Mouse (Mus musculus): ENCODE measurements around the gene Aph1b. TPM values are rescaled to one million over a fixed set of nuclear protein-coding genes. Genes with fewer than 3 reads are reported as not detected.
"Not testable (repeated sequence)": the region's sequence is repeated elsewhere in the genome, so short reads cannot be mapped to it uniquely, and the experiment has no call there.

Aph1b gene
- polyA plus RNA-seq, 1 experiment from 2014 or later = 3.2 TPM

- no peaks in the 10 kb centered on the region for H3K4me1 ChIP-seq (replicated peaks; ENCODE audit: control insufficient read depth, insufficient read depth, low read length)
- H3K4me3 ChIP-seq (ENCODE audit: low read depth, low read length) = no peak overlapping the region
- no peaks in the 10 kb centered on the region for H3K9me3 ChIP-seq (ENCODE audit: control insufficient read depth, low read length)
- H3K9ac ChIP-seq (ENCODE audit: low read depth, low read length) = no peak overlapping the region
- DNase-seq (ENCODE audit: low spot score) = no peak
- WGBS = 42% methylated on average over 2 of the region's 2 CpGs
- no peaks in the 10 kb centered on the region for H3K36me3 ChIP-seq (ENCODE audit: control insufficient read depth, insufficient read depth, low read length)
- no peak overlapping the region for H3K27ac ChIP-seq (ENCODE audit: low read depth, low read length)
- H3K27me3 ChIP-seq (replicated peaks; ENCODE audit: control insufficient read depth, insufficient read depth, low read length) = no peaks in the 10 kb centered on the region; the same call in 1 of the 2 replicates
- no peak for ATAC-seq (replicated peaks; ENCODE audit: low FRiP score)
- no peak overlapping the region for H3K4me2 ChIP-seq
Measured at GRCm38 (mm10) chr9:66813392-66813791, 18.1 kb upstream of the Aph1b start.

GRCm38 (mm10) chr9:66805951-66806350, 10.7 kb upstream of the Aph1b start:
- not testable (repeated sequence) for H3K9ac ChIP-seq (ENCODE audit: low read depth, low read length); DNase-seq (ENCODE audit: low spot score); ATAC-seq (replicated peaks; ENCODE audit: low FRiP score); H3K27ac ChIP-seq (ENCODE audit: low read depth, low read length); H3K9me3 ChIP-seq (ENCODE audit: control insufficient read depth, low read length); H3K4me1 ChIP-seq (replicated peaks; ENCODE audit: control insufficient read depth, insufficient read depth, low read length); H3K36me3 ChIP-seq (ENCODE audit: control insufficient read depth, insufficient read depth, low read length); H3K4me3 ChIP-seq (ENCODE audit: low read depth, low read length)
- Histone ChIP-seq H3K4me2 (peak overlapping the region; percentile 56), H3K27me3 (replicated peaks; ENCODE audit: control insufficient read depth, insufficient read depth, low read length) (peaks cover 30% of the 10 kb centered on the region)
- WGBS = 3% methylated on average over 30 of the region's 37 CpGs

- 26% methylated on average over 12 of the region's 12 CpGs for WGBS
- ATAC-seq (replicated peaks; ENCODE audit: low FRiP score) = no peak
Measured at GRCm38 (mm10) chr9:66801947-66802346, 6.7 kb upstream of the Aph1b start.

GRCm38 (mm10) chr9:66796739-66797138, 1.4 kb upstream of the Aph1b start, which contains the start of gene Gm10647:
Gm10647 (plus strand) TSS chr9:66797039.
- Histone ChIP-seq H3K9ac (ENCODE audit: low read depth, low read length) (peak within 1 kb of the TSS; percentile 43; the same call in 1 of the 2 replicates), H3K27ac (ENCODE audit: low read depth, low read length) (no peak within 1 kb of the TSS)
- 79% methylated on average over 5 of the region's 5 CpGs for WGBS

More at GRCm38 (mm10) chr9:66801947-66802346, 6.7 kb upstream of the Aph1b start:
- no peak overlapping the region for H3K27ac ChIP-seq (ENCODE audit: low read depth, low read length)
- no peak for DNase-seq (ENCODE audit: low spot score)
- no peak overlapping the region for H3K9ac ChIP-seq (ENCODE audit: low read depth, low read length)
- H3K4me3 ChIP-seq (ENCODE audit: low read depth, low read length) = peak overlapping the region; percentile 17; the same call in 1 of the 2 replicates
- peak overlapping the region; percentile 48 for H3K4me2 ChIP-seq
- no peaks in the 10 kb centered on the region for H3K9me3 ChIP-seq (ENCODE audit: control insufficient read depth, low read length)
- no peaks in the 10 kb centered on the region for H3K36me3 ChIP-seq (ENCODE audit: control insufficient read depth, insufficient read depth, low read length)
- peaks cover 22% of the 10 kb centered on the region for H3K27me3 ChIP-seq (replicated peaks; ENCODE audit: control insufficient read depth, insufficient read depth, low read length)
- H3K4me1 ChIP-seq (replicated peaks; ENCODE audit: control insufficient read depth, insufficient read depth, low read length) = peaks cover 5% of the 10 kb centered on the region; the same call in 1 of the 2 replicates

GRCm38 (mm10) chr9:66794629-66795463, 444 bp downstream of the Aph1b start:
- Histone ChIP-seq H3K36me3 (ENCODE audit: control insufficient read depth, insufficient read depth, low read length) (no peaks in the 10 kb centered on the region), H3K4me2 (peak overlapping the region; percentile 98), H3K9ac (ENCODE audit: low read depth, low read length) (peak overlapping the region; percentile 43), H3K4me1 (replicated peaks; ENCODE audit: control insufficient read depth, insufficient read depth, low read length) (peaks cover 6% of the 10 kb centered on the region; the same call in 1 of the 2 replicates), H3K27me3 (replicated peaks; ENCODE audit: control insufficient read depth, insufficient read depth, low read length) (no peaks in the 10 kb centered on the region), H3K4me3 (ENCODE audit: low read depth, low read length) (peak overlapping the region; percentile 65), H3K9me3 (ENCODE audit: control insufficient read depth, low read length) (no peaks in the 10 kb centered on the region), H3K27ac (ENCODE audit: low read depth, low read length) (peak overlapping the region; percentile 73; the same call in 1 of the 2 replicates)
- DNase-seq (ENCODE audit: low spot score) (no peak), ATAC-seq (replicated peaks; ENCODE audit: low FRiP score) (no peak; the same call in 1 of the 2 replicates)
- WGBS = 3% methylated on average over 43 of the region's 43 CpGs

More at GRCm38 (mm10) chr9:66796739-66797138, 1.4 kb upstream of the Aph1b start, which contains the start of gene Gm10647:
- H3K27me3 ChIP-seq (replicated peaks; ENCODE audit: control insufficient read depth, insufficient read depth, low read length) = no peaks in the 10 kb centered on the region; the same call in 1 of the 2 replicates
- H3K4me3 ChIP-seq (ENCODE audit: low read depth, low read length) = peak within 1 kb of the TSS; percentile 65
- peaks cover 6% of the 10 kb centered on the region; the same call in 1 of the 2 replicates for H3K4me1 ChIP-seq (replicated peaks; ENCODE audit: control insufficient read depth, insufficient read depth, low read length)
- DNase-seq (ENCODE audit: low spot score) (no peak), ATAC-seq (replicated peaks; ENCODE audit: low FRiP score) (no peak)
- peak within 1 kb of the TSS; percentile 98 for H3K4me2 ChIP-seq
- no peaks in the 10 kb centered on the region for H3K36me3 ChIP-seq (ENCODE audit: control insufficient read depth, insufficient read depth, low read length)
- no peaks in the 10 kb centered on the region for H3K9me3 ChIP-seq (ENCODE audit: control insufficient read depth, low read length)

- Histone ChIP-seq H3K9ac (ENCODE audit: low read depth, low read length) (no peak overlapping the region), H3K27ac (ENCODE audit: low read depth, low read length) (no peak overlapping the region), H3K4me1 (replicated peaks; ENCODE audit: control insufficient read depth, insufficient read depth, low read length) (no peaks in the 10 kb centered on the region), H3K27me3 (replicated peaks; ENCODE audit: control insufficient read depth, insufficient read depth, low read length) (no peaks in the 10 kb centered on the region), H3K4me2 (no peak overlapping the region), H3K36me3 (ENCODE audit: control insufficient read depth, insufficient read depth, low read length) (no peaks in the 10 kb centered on the region), H3K9me3 (ENCODE audit: control insufficient read depth, low read length) (no peaks in the 10 kb centered on the region), H3K4me3 (ENCODE audit: low read depth, low read length) (no peak overlapping the region)
- no peak for DNase-seq (ENCODE audit: low spot score)
- 17% methylated on average over 2 of the region's 2 CpGs for WGBS
- no peak for ATAC-seq (replicated peaks; ENCODE audit: low FRiP score)
Measured at GRCm38 (mm10) chr9:66787821-66788220, 7.5 kb downstream of the Aph1b start.

- not testable (repeated sequence) for H3K9ac ChIP-seq (ENCODE audit: low read depth, low read length); ATAC-seq (replicated peaks; ENCODE audit: low FRiP score); H3K4me3 ChIP-seq (ENCODE audit: low read depth, low read length); H3K27ac ChIP-seq (ENCODE audit: low read depth, low read length); H3K4me1 ChIP-seq (replicated peaks; ENCODE audit: control insufficient read depth, insufficient read depth, low read length); H3K36me3 ChIP-seq (ENCODE audit: control insufficient read depth, insufficient read depth, low read length); H3K4me2 ChIP-seq; H3K27me3 ChIP-seq (replicated peaks; ENCODE audit: control insufficient read depth, insufficient read depth, low read length); DNase-seq (ENCODE audit: low spot score); H3K9me3 ChIP-seq (ENCODE audit: control insufficient read depth, low read length)
- WGBS = no CpG with 5 or more reads among the region's 3 CpGs
Measured at GRCm38 (mm10) chr9:66784552-66784951, 10.7 kb downstream of the Aph1b start.

- H3K9ac ChIP-seq (ENCODE audit: low read depth, low read length) = no peak overlapping the region
- no peak overlapping the region for H3K4me2 ChIP-seq
- no peaks in the 10 kb centered on the region for H3K27me3 ChIP-seq (replicated peaks; ENCODE audit: control insufficient read depth, insufficient read depth, low read length)
- H3K9me3 ChIP-seq (ENCODE audit: control insufficient read depth, low read length) = no peaks in the 10 kb centered on the region
- H3K4me1 ChIP-seq (replicated peaks; ENCODE audit: control insufficient read depth, insufficient read depth, low read length) = no peaks in the 10 kb centered on the region
- DNase-seq (ENCODE audit: low spot score) = no peak
- H3K4me3 ChIP-seq (ENCODE audit: low read depth, low read length) = no peak overlapping the region
- no peaks in the 10 kb centered on the region for H3K36me3 ChIP-seq (ENCODE audit: control insufficient read depth, insufficient read depth, low read length)
- ATAC-seq (replicated peaks; ENCODE audit: low FRiP score) = no peak
- no peak overlapping the region for H3K27ac ChIP-seq (ENCODE audit: low read depth, low read length)
Measured at GRCm38 (mm10) chr9:66770701-66771100, 24.6 kb downstream of the Aph1b start.
